ENCODE assay signal across 22 mouse cellular contexts in genomic region chr1:34309396-34309795, GRCm38 (mm10).
"Had no signal": no experiment of that assay in that cellular context is flagged by ENCODE, and none has a peak within 500 bp of the region (broad histone marks: within the 10 kb centered on the region; RNA-seq: fewer than 3 reads in every experiment).

No protein-coding gene starts in this region.

- H3K27me3 ChIP-seq: liver, embryonic 13.5 days; liver, embryonic 15.5 days; lung, embryonic 15.5 days; midbrain, embryonic 12.5 days; neural tube, embryonic 13.5 days; neural tube, embryonic 15.5 days had no signal

- ATAC-seq: liver, postnatal 0 days; lung, postnatal 0 days; midbrain, embryonic 16.5 days had no signal

- H3K4me2 ChIP-seq: liver, embryonic 11.5 days; liver, embryonic 13.5 days; liver, embryonic 15.5 days; lung, embryonic 15.5 days; midbrain, embryonic 12.5 days; neural tube, embryonic 13.5 days; neural tube, embryonic 15.5 days had no signal

- H3K27ac ChIP-seq: liver, embryonic 13.5 days; liver, embryonic 15.5 days; macrophage; midbrain, embryonic 12.5 days; neural tube, embryonic 13.5 days; neural tube, embryonic 15.5 days had no signal

- H3K4me3 ChIP-seq: liver, embryonic 13.5 days; liver, embryonic 15.5 days; lung, embryonic 15.5 days; midbrain, embryonic 12.5 days; neural tube, embryonic 13.5 days; neural tube, embryonic 15.5 days had no signal

- H3K4me1 ChIP-seq: liver, embryonic 13.5 days; lung, embryonic 15.5 days; midbrain, embryonic 12.5 days; neural tube, embryonic 13.5 days; neural tube, embryonic 15.5 days had no signal

- H3K9ac ChIP-seq: liver, embryonic 13.5 days; liver, embryonic 15.5 days; liver, postnatal 0 days; lung, embryonic 15.5 days; midbrain, embryonic 12.5 days; neural tube, embryonic 13.5 days; neural tube, embryonic 15.5 days had no signal

- H3K9me3 ChIP-seq: liver, embryonic 13.5 days; liver, embryonic 15.5 days; lung, embryonic 15.5 days; midbrain, embryonic 12.5 days; neural tube, embryonic 13.5 days; neural tube, embryonic 15.5 days had no signal

- DNase-seq: liver, embryonic 13.5 days; liver, postnatal 0 days; lung, adult 2 months; lung, postnatal 14 days; lung, postnatal 36 days; retina, postnatal 1 day; right cerebral cortex, adult 18-20 months; right cerebral cortex, postnatal 25 days; right cerebral cortex, postnatal 4 days; spleen, adult 18-20 months; thymus, adult 18-20 months; thymus, postnatal 14 days; thymus, postnatal 36 days had no signal
